ENCODE assay signal across 28 mouse cellular contexts in the genomic region with DNA sequence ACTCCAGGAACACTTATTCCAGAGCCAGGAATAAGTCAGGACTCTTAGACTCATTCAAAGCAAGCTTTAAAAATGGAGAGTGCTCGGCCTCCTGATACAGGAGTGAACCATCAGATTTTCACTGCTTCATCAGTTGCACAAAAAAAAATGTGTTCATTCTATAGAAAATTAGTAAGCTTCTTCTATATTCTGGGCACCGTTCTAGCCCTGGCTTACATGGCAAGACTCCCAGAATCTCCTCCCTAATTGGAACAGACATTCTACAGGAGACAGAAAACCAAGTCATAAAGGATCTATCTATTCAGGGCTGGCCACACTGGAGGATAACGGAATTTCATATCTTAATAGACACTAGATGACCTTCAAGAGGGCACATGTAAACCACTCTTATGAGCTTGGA. TPM values are rescaled to one million over a fixed set of nuclear protein-coding genes. Genes with fewer than 3 reads are reported as not detected.
DNase-seq lines count a peak whose midpoint lies in the region; ATAC-seq and TF ChIP-seq lines count a peak whose summit lies in the region.
"Had no signal": no experiment of that assay in that cellular context is flagged by ENCODE, and none has a peak within 500 bp of the region (broad histone marks: within the 10 kb centered on the region; RNA-seq: fewer than 3 reads in every experiment).

No protein-coding gene starts in this region.

- H3K4me2 ChIP-seq in forebrain, embryonic 14.5 days (ENCODE audit: low read length): no peak overlapping the region
- H3K4me2 ChIP-seq in forebrain, postnatal 0 days (ENCODE audit: low read depth): no peak overlapping the region
- H3K4me2 ChIP-seq: forebrain, embryonic 15.5 days; heart, embryonic 13.5 days; hindbrain, embryonic 15.5 days; liver, embryonic 12.5 days; midbrain, embryonic 12.5 days had no signal

- 61% methylated on average over 3 of the region's 3 CpGs for WGBS in forebrain, embryonic 14.5 days
- 47% methylated on average over 3 of the region's 3 CpGs for WGBS in forebrain, postnatal 0 days

- H3K9me3 ChIP-seq in forebrain, embryonic 14.5 days (replicated peaks; ENCODE audit: control insufficient read depth, low read length): no peaks in the 10 kb centered on the region
- no peaks in the 10 kb centered on the region for H3K9me3 ChIP-seq in forebrain, postnatal 0 days (ENCODE audit: low read length)
- H3K9me3 ChIP-seq: forebrain, embryonic 15.5 days; hindbrain, embryonic 15.5 days; liver, embryonic 12.5 days; midbrain, embryonic 12.5 days had no signal

- no peak for TF ChIP-seq CTCF in forebrain, postnatal 0 days (IDR thresholded peaks at IDR 0.05; ENCODE audit: low read depth)
- TF ChIP-seq CTCF in gastrocnemius, adult 2 months (IDR thresholded peaks at IDR 0.05): no peak

- no peak overlapping the region for H3K9ac ChIP-seq in forebrain, embryonic 14.5 days (ENCODE audit: low read length)
- H3K9ac ChIP-seq in forebrain, postnatal 0 days: no peak overlapping the region
- H3K9ac ChIP-seq: forebrain, embryonic 15.5 days; heart, embryonic 13.5 days; hindbrain, embryonic 15.5 days; liver, embryonic 12.5 days; liver, postnatal 0 days; midbrain, embryonic 12.5 days had no signal

- no peaks in the 10 kb centered on the region for H3K4me1 ChIP-seq in forebrain, embryonic 14.5 days (ENCODE audit: control insufficient read depth, insufficient read depth, low read length)
- H3K4me1 ChIP-seq in forebrain, postnatal 0 days (ENCODE audit: insufficient read depth): no peaks in the 10 kb centered on the region
- H3K4me1 ChIP-seq: forebrain, embryonic 15.5 days; heart, embryonic 13.5 days; hindbrain, embryonic 15.5 days; liver, embryonic 12.5 days; midbrain, embryonic 12.5 days had no signal

- no peak overlapping the region for H3K27ac ChIP-seq in forebrain, embryonic 14.5 days (ENCODE audit: low read depth, low read length)
- H3K27ac ChIP-seq in forebrain, postnatal 0 days (ENCODE audit: low read depth, low read length): no peak overlapping the region
- H3K27ac ChIP-seq in gastrocnemius, adult 2 months: no peak overlapping the region
- H3K27ac ChIP-seq: forebrain, embryonic 15.5 days; heart, adult 2 months; heart, embryonic 13.5 days; hindbrain, embryonic 15.5 days; liver, embryonic 12.5 days; midbrain, embryonic 12.5 days had no signal

- no peak for ATAC-seq in forebrain, embryonic 14.5 days
- ATAC-seq in forebrain, postnatal 0 days: no peak
- ATAC-seq in erythroid progenitor cell, adult 5-6 weeks (replicated peaks; ENCODE audit: low FRiP score, poor library complexity, severe bottlenecking): no peak
- ATAC-seq: forebrain, embryonic 15.5 days; inflammation-experienced regulatory T-cells, adult 6 months; liver, embryonic 12.5 days; liver, postnatal 0 days had no signal

- H3K4me3 ChIP-seq in forebrain, embryonic 14.5 days (ENCODE audit: low read depth, low read length): no peak overlapping the region
- no peak overlapping the region for H3K4me3 ChIP-seq in forebrain, postnatal 0 days (ENCODE audit: low read depth, low read length)
- H3K4me3 ChIP-seq in gastrocnemius, adult 2 months: no peak overlapping the region
- H3K4me3 ChIP-seq: forebrain, embryonic 15.5 days; heart, adult 2 months; heart, embryonic 13.5 days; hindbrain, embryonic 15.5 days; liver, embryonic 12.5 days; midbrain, embryonic 12.5 days had no signal

- no peaks in the 10 kb centered on the region for H3K27me3 ChIP-seq in forebrain, embryonic 14.5 days (replicated peaks; ENCODE audit: control insufficient read depth, insufficient read depth, low read length)
- no peaks in the 10 kb centered on the region for H3K27me3 ChIP-seq in forebrain, postnatal 0 days (ENCODE audit: insufficient read depth, low read length)
- H3K27me3 ChIP-seq: CH12.LX; forebrain, embryonic 15.5 days; heart, embryonic 13.5 days; hindbrain, embryonic 15.5 days; liver, embryonic 12.5 days; midbrain, embryonic 12.5 days had no signal

- intact Hi-C loops in left cerebral cortex, postnatal 4 days (cut with DNase I): no loop called here
- intact Hi-C loops in gastrocnemius, adult 2 months (cut with DNase I): no loop called here

- H3K36me3 ChIP-seq in forebrain, embryonic 14.5 days (ENCODE audit: control insufficient read depth, insufficient read depth, low read length): peaks cover 9% of the 10 kb centered on the region
- H3K36me3 ChIP-seq in forebrain, postnatal 0 days (ENCODE audit: insufficient read depth): peaks cover 9% of the 10 kb centered on the region

- DNase-seq in forebrain, embryonic 14.5 days (ENCODE audit: low spot score): peak; percentile 24
- no peak for DNase-seq in forebrain, postnatal 0 days
- peak; percentile 16 for DNase-seq in left cerebral cortex, adult 11 months (ENCODE audit: low spot score)
- DNase-seq in left cerebral cortex, postnatal 4 days: no peak
- peak; percentile 40 to 58 for DNase-seq in right cerebral cortex, postnatal 10 days (ENCODE audit: low spot score in 2 of 2)
- DNase-seq in right cerebral cortex, postnatal 25 days: no peak
- DNase-seq in gastrocnemius, adult 2 months: no peak
- DNase-seq: adrenal gland, adult 8-10 months; cerebellum, adult 11 months; cerebellum, adult 9-10 months; cerebellum, postnatal 36 days; gastrocnemius, postnatal 36 days; heart, adult 2 months; heart, postnatal 10 days; kidney, adult 11 months; kidney, postnatal 14 days; liver, postnatal 0 days; lung, postnatal 36 days; thymus, adult 2 months; thymus, postnatal 36 days had no signal

RNA-seq across cellular contexts. Expression of a gene that starts 22.4 kb away (rescaled TPM):
- 0.99 and 1.3 TPM in 2 replicates for polyA plus RNA-seq in forebrain, embryonic 14.5 days (2014; fragmentation: Nextera tagmentation; extraction: Ambion mirVana)
- total RNA-seq in forebrain, postnatal 0 days (2014; rRNA removed): 1.9 and 2.4 TPM in 2 replicates
- 1.1 and 1.5 TPM in 2 replicates for polyA plus RNA-seq in forebrain, postnatal 0 days (2015; fragmentation: Nextera tagmentation; extraction: Ambion mirVana)
- total RNA-seq in left cerebral cortex, postnatal 4 days (2021): 1 to 10 TPM; 2.3 to 2.5 TPM
- total RNA-seq in erythroid progenitor cell, adult 5-6 weeks (2015; ENCODE audit: low replicate concordance): 8.8 and 11.2 TPM in 2 replicates
- 4.5 and 6.0 TPM in 2 replicates for total RNA-seq in erythroid progenitor cell, adult 5-6 weeks (2017; ENCODE audit: low replicate concordance)
- total RNA-seq in gastrocnemius, adult 2 months (2021): 1 to 10 TPM; 1.1 TPM

RNA-seq across cellular contexts. Expression of a gene that starts 34.0 kb away (rescaled TPM):
- 1.3 and 1.5 TPM in 2 replicates for polyA plus RNA-seq in forebrain, embryonic 14.5 days (2014; fragmentation: Nextera tagmentation; extraction: Ambion mirVana)
- 1.8 and 2.2 TPM in 2 replicates for total RNA-seq in forebrain, postnatal 0 days (2014; rRNA removed)
- polyA plus RNA-seq in forebrain, postnatal 0 days (2015; fragmentation: Nextera tagmentation; extraction: Ambion mirVana): 0.50 and 1.2 TPM in 2 replicates
- 1 to 10 TPM; 5.6 to 6.2 TPM for total RNA-seq in left cerebral cortex, postnatal 4 days (2021)
- total RNA-seq in erythroid progenitor cell, adult 5-6 weeks (2015; ENCODE audit: low replicate concordance): 1.4 and 4.2 TPM in 2 replicates
- 2.6 and 3.3 TPM in 2 replicates for total RNA-seq in erythroid progenitor cell, adult 5-6 weeks (2017; ENCODE audit: low replicate concordance)
- total RNA-seq in gastrocnemius, adult 2 months (2021): under 1 TPM; 0.39 to 0.56 TPM

Comparison
In these comparisons a context has a peak if more than half of its experiments do, and no peak if none do; other contexts are left out.
1. DNase-seq: peak in forebrain, embryonic 14.5 days (single experiment), left cerebral cortex, adult 11 months (single experiment) and right cerebral cortex, postnatal 10 days (2 of 2); none in forebrain, postnatal 0 days (single experiment), left cerebral cortex, postnatal 4 days (single experiment), right cerebral cortex, postnatal 25 days (single experiment) and gastrocnemius, adult 2 months (single experiment).